Mouse (Mus musculus) myocyte (in vitro differentiated cells): ENCODE results near the gene Aldh3b1. TPM values are rescaled to one million over a fixed set of nuclear protein-coding genes. Genes with fewer than 3 reads are reported as not detected.

Experiments used
- H3K27me3 ChIP-seq: one replicate; pipeline ENCODE4 v1.6.1; 2011; ENCODE audit not compliant: control insufficient read depth, insufficient read depth, insufficient read length
- H3K36me3 ChIP-seq: one replicate; pipeline ENCODE4 v1.6.1; 2011; ENCODE audit not compliant: control insufficient read depth, insufficient read depth
- H3K4me2 ChIP-seq: one replicate; pipeline ENCODE4 v1.6.1; 2011; ENCODE audit warnings: low read depth, control low read depth
- H3K4me3 ChIP-seq: one replicate; pipeline ENCODE4 v1.5.1; 2011; ENCODE audit warnings: mild to moderate bottlenecking, control low read depth, moderate library complexity
- H3K79me2 ChIP-seq: one replicate; pipeline ENCODE4 v1.6.1; 2011; ENCODE audit not compliant: control insufficient read depth, insufficient read depth
- H3ac ChIP-seq: one replicate; pipeline ENCODE4 v1.6.1; 2011; ENCODE audit not compliant: control insufficient read depth, insufficient read length
- CEBPB ChIP-seq: IDR thresholded peaks from 2 replicates; pipeline ENCODE4 v1.6.1; 2011; ENCODE audit warnings: mild to moderate bottlenecking, moderate library complexity; ENCODE audit not compliant: poor library complexity, insufficient read depth, severe bottlenecking
- E2F4 ChIP-seq: IDR thresholded peaks from one replicate; pipeline ENCODE4 v1.6.1; 2011; ENCODE audit warnings: mild to moderate bottlenecking, control low read depth, moderate library complexity; ENCODE audit not compliant: insufficient read depth
- MAX ChIP-seq: IDR thresholded peaks from one replicate; pipeline ENCODE4 v1.6.1; 2011; ENCODE audit warnings: low read depth, mild to moderate bottlenecking, control low read depth
- MYOD1 ChIP-seq, 3 experiments: IDR thresholded peaks; one replicate each; pipeline ENCODE4 v1.6.1; 2011; ENCODE audit warnings: control low read depth in 2 of 3, low read depth in 2 of 3, mild to moderate bottlenecking in 2 of 3, moderate library complexity in 1 of 3; ENCODE audit not compliant: insufficient read length in 2 of 3, control insufficient read depth in 1 of 3
- MYOG ChIP-seq, 3 experiments: IDR thresholded peaks; one replicate each; pipeline ENCODE4 v1.6.1; 2011; ENCODE audit warnings: control low read depth in 2 of 3, low read depth in 2 of 3, mild to moderate bottlenecking in 2 of 3; ENCODE audit not compliant: insufficient read length in 2 of 3, control insufficient read depth in 1 of 3, insufficient read depth in 1 of 3
- POLR2A ChIP-seq: IDR thresholded peaks from one replicate; pipeline ENCODE4 v1.6.1; 2011; ENCODE audit warnings: low read depth, mild to moderate bottlenecking, control low read depth, moderate library complexity; ENCODE audit not compliant: insufficient read length
- POLR2AphosphoS2 ChIP-seq: IDR thresholded peaks from one replicate; pipeline ENCODE4 v1.6.1; 2011; ENCODE audit warnings: low read depth, control low read depth; ENCODE audit not compliant: insufficient read length
- REST ChIP-seq: IDR thresholded peaks from one replicate; pipeline ENCODE4 v1.6.1; 2011; ENCODE audit warnings: mild to moderate bottlenecking, control low read depth, moderate library complexity; ENCODE audit not compliant: insufficient read depth, insufficient read length
- SRF ChIP-seq: IDR thresholded peaks from one replicate; pipeline ENCODE4 v1.6.1; 2011; ENCODE audit warnings: low read depth; ENCODE audit not compliant: control insufficient read depth, insufficient read length
- TCF12 ChIP-seq: IDR thresholded peaks from one replicate; pipeline ENCODE4 v1.6.1; 2011; ENCODE audit warnings: mild to moderate bottlenecking, control low read depth; ENCODE audit not compliant: poor library complexity, insufficient read depth, severe bottlenecking
- TCF3 ChIP-seq: IDR thresholded peaks from one replicate; pipeline ENCODE4 v1.6.1; 2011; ENCODE audit warnings: low read depth, control low read depth; ENCODE audit not compliant: insufficient read length
- USF1 ChIP-seq: IDR thresholded peaks from one replicate; pipeline ENCODE4 v1.6.1; 2011; ENCODE audit warnings: low read depth, mild to moderate bottlenecking, control low read depth, moderate library complexity
- polyA plus RNA-seq: library from polyadenylated mRNA; unstranded; fragments of >200 nt; fragmentation: generic; extraction: Trizol; gene quantifications from one replicate; pipeline ENCODE4 v1.2.1, GENCODE M21; 2012; ENCODE audit warnings: missing spikeins

Gene Aldh3b1
- polyA plus RNA-seq, 1 experiment = 51.8 TPM

DNA sequence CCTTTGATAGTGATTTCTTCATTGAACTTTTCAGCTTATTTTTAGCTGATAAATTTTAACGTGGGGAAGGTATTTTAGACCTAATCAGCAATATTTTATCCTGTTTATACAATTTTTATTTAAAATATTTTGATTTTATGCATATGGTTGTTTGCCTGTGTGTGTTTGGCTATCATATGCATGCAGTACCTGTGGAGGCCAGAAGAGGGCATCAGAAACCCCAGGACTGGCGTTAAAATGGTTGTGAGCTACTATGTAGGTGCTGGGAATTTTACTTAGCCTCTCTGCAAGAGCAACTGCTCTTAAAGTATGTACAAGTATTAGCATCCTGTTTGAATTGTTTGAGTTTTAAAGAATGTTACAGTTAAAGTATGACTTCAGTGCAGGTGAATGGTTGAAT, 64.6 kb downstream of the Aldh3b1 start:
- TF ChIP-seq MYOG (IDR thresholded peaks at IDR 0.05; ENCODE audit: control insufficient read depth in 1 of 3, insufficient read depth in 1 of 3, insufficient read length in 2 of 3, low read depth in 2 of 3) (no peak), TCF3 (no peak), MYOD1 (IDR thresholded peaks at IDR 0.05; ENCODE audit: control insufficient read depth in 1 of 3, insufficient read length in 2 of 3, low read depth in 2 of 3) (no peak), POLR2A (no peak), CEBPB (no peak), MAX (no peak), REST (no peak), SRF (no peak), USF1 (no peak), POLR2AphosphoS2 (no peak), E2F4 (no peak), TCF12 (no peak)
- no peak overlapping the region for H3K4me2 ChIP-seq
- H3K27me3 ChIP-seq = no peaks in the 10 kb centered on the region
- peaks cover 32% of the 10 kb centered on the region for H3K36me3 ChIP-seq
- no peak overlapping the region for H3ac ChIP-seq
- H3K4me3 ChIP-seq = no peak overlapping the region
- peaks cover 97% of the 10 kb centered on the region for H3K79me2 ChIP-seq

Other genes with a start within 250 kb of the Aldh3b1 start
- 42.5 TPM for gene Lrp5, start 243.2 kb downstream of the Aldh3b1 start, polyA plus RNA-seq
- gene 1810055G02Rik, start 221.5 kb downstream of the Aldh3b1 start, polyA plus RNA-seq = 51.1 TPM
- gene Kmt5b, start 162.4 kb downstream of the Aldh3b1 start, polyA plus RNA-seq = 8.0 TPM
- 35.5 TPM for gene Chka, start 78.0 kb downstream of the Aldh3b1 start, polyA plus RNA-seq
- 50.9 TPM for gene Tcirg1, start 22.7 kb downstream of the Aldh3b1 start, polyA plus RNA-seq
- gene Ndufs8, start 17.0 kb downstream of the Aldh3b1 start, polyA plus RNA-seq = 482 TPM
- 4.0 TPM for gene Unc93b1, start 5.4 kb upstream of the Aldh3b1 start, polyA plus RNA-seq
- gene Aldh3b3, start 28.8 kb upstream of the Aldh3b1 start, polyA plus RNA-seq = 1.2 TPM
- 0.11 TPM for gene Aldh3b2, start 42.5 kb upstream of the Aldh3b1 start, polyA plus RNA-seq
- gene Acy3, start 56.8 kb upstream of the Aldh3b1 start, polyA plus RNA-seq = 6.3 TPM
- 0.04 TPM for gene Tbx10, start 62.9 kb upstream of the Aldh3b1 start, polyA plus RNA-seq
- gene Nudt8, start 70.8 kb upstream of the Aldh3b1 start, polyA plus RNA-seq = 36.9 TPM
- 0.50 TPM for gene Gm49405, start 70.8 kb upstream of the Aldh3b1 start, polyA plus RNA-seq
- 2.5 TPM for gene Doc2g, start 73.5 kb upstream of the Aldh3b1 start, polyA plus RNA-seq
- gene Ndufv1, start 83.0 kb upstream of the Aldh3b1 start, polyA plus RNA-seq = 405 TPM
- gene Gstp1, start 108.2 kb upstream of the Aldh3b1 start, polyA plus RNA-seq = 768 TPM
- 6.7 TPM for gene Gstp2, start 116.2 kb upstream of the Aldh3b1 start, polyA plus RNA-seq
- gene Gstp3, start 129.8 kb upstream of the Aldh3b1 start, polyA plus RNA-seq = 0.25 TPM
- gene Cabp2, start 151.8 kb upstream of the Aldh3b1 start, polyA plus RNA-seq = not detected
- gene Cdk2ap2, start 167.4 kb upstream of the Aldh3b1 start, polyA plus RNA-seq = 148 TPM
- gene Pitpnm1, start 170.2 kb upstream of the Aldh3b1 start, polyA plus RNA-seq = 42.3 TPM
- gene Aip, start 196.1 kb upstream of the Aldh3b1 start, polyA plus RNA-seq = 250 TPM
- gene Gpr152, start 210.0 kb upstream of the Aldh3b1 start, polyA plus RNA-seq = not detected
- 0.10 TPM for gene Cabp4, start 214.2 kb upstream of the Aldh3b1 start, polyA plus RNA-seq
- gene Coro1b, start 218.8 kb upstream of the Aldh3b1 start, polyA plus RNA-seq = 238 TPM
- 4.9 TPM for gene Ptprcap, start 223.8 kb upstream of the Aldh3b1 start, polyA plus RNA-seq
- gene Rps6kb2, start 233.5 kb upstream of the Aldh3b1 start, polyA plus RNA-seq = 42.0 TPM
- gene Carns1, start 245.7 kb upstream of the Aldh3b1 start, polyA plus RNA-seq = 8.2 TPM